Mouse (Mus musculus): ENCODE measurements around the gene Tsen54.

DNA sequence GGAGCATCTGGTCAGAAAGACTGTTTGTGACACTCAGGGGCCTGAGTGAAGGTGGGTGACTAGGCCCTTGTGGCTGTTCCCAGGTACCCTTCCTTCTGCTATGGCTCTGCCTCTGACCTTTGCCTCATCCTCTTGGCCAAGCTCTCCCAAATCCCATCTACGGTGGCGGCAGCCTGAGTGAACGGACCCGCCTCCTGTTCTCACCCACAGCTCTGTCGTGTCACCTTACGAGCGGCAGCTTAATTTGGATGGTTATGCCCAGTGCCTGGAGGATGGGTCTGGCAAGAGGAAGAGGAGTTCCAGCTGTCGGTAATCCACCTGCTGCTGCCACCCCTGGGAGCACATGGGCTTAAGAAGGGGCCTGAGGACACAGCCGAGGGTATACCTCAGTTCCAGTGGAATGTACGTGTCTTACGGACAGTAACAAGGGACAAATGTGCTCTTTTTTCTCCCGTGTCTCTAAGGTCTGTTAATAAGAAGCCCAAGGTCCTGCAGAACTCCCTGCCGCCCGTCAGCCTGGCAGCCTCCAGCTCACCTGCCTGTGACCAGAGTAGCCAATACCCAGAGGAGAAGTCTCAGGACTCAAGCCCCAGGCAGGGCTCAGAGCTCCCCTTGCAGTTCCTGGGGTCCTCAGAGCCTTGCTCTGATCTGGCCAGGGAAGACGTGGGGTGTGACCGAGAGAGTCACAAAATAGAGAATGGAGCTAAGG is 5.5 kb downstream of the Tsen54 start:
- TF ChIP-seq ZC3H11A (IDR thresholded peaks at IDR 0.05; ENCODE audit: borderline replicate concordance, low read depth, low read length) (no peak), ZNF384 (IDR thresholded peaks at IDR 0.05; ENCODE audit: low read depth, low read length) (no peak), MAFK (IDR thresholded peaks at IDR 0.05; ENCODE audit: insufficient read depth, low read depth, low read length) (no peak)

Data from ES-E14 (cell line).